17 mouse cellular contexts compared by ENCODE assay signal in the genomic region with DNA sequence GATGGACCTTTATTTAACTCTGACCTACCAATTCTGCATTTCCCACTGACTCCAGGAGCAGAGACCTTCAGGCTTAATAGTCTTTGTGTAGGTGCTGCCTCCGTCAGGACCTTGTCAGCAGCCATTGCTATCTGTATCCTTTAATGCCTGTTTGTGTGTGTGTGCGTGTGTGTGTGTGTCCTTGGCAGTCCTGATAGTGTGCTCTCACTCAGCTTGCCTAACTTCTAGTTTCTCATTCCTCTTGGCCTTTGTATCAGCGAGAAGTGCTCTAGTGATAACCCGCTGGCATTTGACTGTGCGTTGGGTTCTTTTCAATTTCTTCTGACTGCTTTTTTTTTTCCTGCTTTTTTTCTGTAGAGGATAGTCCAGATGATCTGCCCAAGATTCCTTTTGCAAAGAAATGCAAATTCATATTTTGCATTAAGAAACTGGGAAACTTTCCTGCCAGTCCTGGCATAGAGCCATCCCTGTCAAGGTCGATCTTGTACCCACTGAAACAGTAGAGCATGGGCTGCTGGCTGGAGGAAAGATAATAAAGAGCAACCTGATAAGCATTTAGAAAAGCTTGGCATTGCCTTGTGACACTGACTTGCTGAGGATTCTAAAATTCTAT. TPM values are rescaled to one million over a fixed set of nuclear protein-coding genes. Genes with fewer than 3 reads are reported as not detected.
A peak's percentile ranks its signal among the peaks of the same experiment; 100 is the strongest.
DNase-seq lines count a peak whose midpoint lies in the region; ATAC-seq and TF ChIP-seq lines count a peak whose summit lies in the region.
"Had no signal": no experiment of that assay in that cellular context is flagged by ENCODE, and none has a peak within 500 bp of the region (broad histone marks: within the 10 kb centered on the region; RNA-seq: fewer than 3 reads in every experiment).

No protein-coding gene starts in this region.

- WGBS in midbrain, postnatal 0 days, result 80% methylated on average over 6 of the region's 6 CpGs
- 88% methylated on average over 6 of the region's 6 CpGs for WGBS in midbrain, embryonic 11.5 days
- 30% methylated on average over 6 of the region's 6 CpGs for WGBS in heart, embryonic 16.5 days

- DNase-seq in cerebellum, postnatal 14 days, result peak; percentile 46 to 51
- DNase-seq in cerebellum, adult 9-11 months, result no peak
- peak; percentile 18 for DNase-seq in midbrain, postnatal 0 days (ENCODE audit: low spot score)
- DNase-seq in midbrain, embryonic 11.5 days (ENCODE audit: low spot score, missing footprints), result no peak
- DNase-seq in testis, postnatal 10 days (ENCODE audit: low spot score), result peak; percentile 74
- DNase-seq in Muller cell, postnatal 12 days (ENCODE audit: inconsistent ontology term), result no peak
- DNase-seq in yolk sac, embryonic 10.5 days (ENCODE audit: low spot score), result no peak
- DNase-seq: cerebellum, adult 2 months; thymus, postnatal 4 days had no signal

- H3K27ac ChIP-seq in midbrain, postnatal 0 days (ENCODE audit: low read depth, low read length), result no peak overlapping the region
- H3K27ac ChIP-seq in midbrain, embryonic 11.5 days (ENCODE audit: low read depth, low read length), result no peak overlapping the region
- no peak overlapping the region for H3K27ac ChIP-seq in heart, embryonic 16.5 days (ENCODE audit: low read length)
- H3K27ac ChIP-seq: heart, embryonic 13.5 days; kidney, embryonic 15.5 days; lung, embryonic 15.5 days; midbrain, embryonic 10.5 days; stomach, embryonic 15.5 days had no signal

- H3K9me3 ChIP-seq in midbrain, postnatal 0 days (ENCODE audit: low read length), result no peaks in the 10 kb centered on the region
- H3K9me3 ChIP-seq in midbrain, embryonic 11.5 days (ENCODE audit: control insufficient read depth, low read length), result no peaks in the 10 kb centered on the region
- H3K9me3 ChIP-seq in heart, embryonic 16.5 days (replicated peaks; ENCODE audit: control insufficient read depth, low read length), result 0 out of 2 replicates have a peak, but pooled peaks cover 3% of the 10 kb centered on the region
- H3K9me3 ChIP-seq: heart, embryonic 13.5 days; kidney, embryonic 15.5 days; lung, embryonic 15.5 days; midbrain, embryonic 10.5 days; stomach, embryonic 15.5 days had no signal

- no peak for ATAC-seq in midbrain, postnatal 0 days (ENCODE audit: low FRiP score)
- no peak for ATAC-seq in midbrain, embryonic 11.5 days (ENCODE audit: low FRiP score)
- peak; percentile 67; the same call in 1 of the 2 replicates for ATAC-seq in heart, embryonic 16.5 days (replicated peaks; ENCODE audit: extremely low read depth, insufficient read depth, low FRiP score)
- ATAC-seq: hindbrain, embryonic 16.5 days had no signal

- TF ChIP-seq CTCF in midbrain, postnatal 0 days (IDR thresholded peaks at IDR 0.05), result no peak

- no peaks in the 10 kb centered on the region for H3K36me3 ChIP-seq in midbrain, postnatal 0 days (ENCODE audit: insufficient read depth, low read length)
- no peaks in the 10 kb centered on the region for H3K36me3 ChIP-seq in midbrain, embryonic 11.5 days (ENCODE audit: control insufficient read depth, insufficient read depth, low read length)
- H3K36me3 ChIP-seq in heart, embryonic 16.5 days (ENCODE audit: control insufficient read depth, insufficient read depth), result no peaks in the 10 kb centered on the region
- H3K36me3 ChIP-seq: heart, embryonic 13.5 days; kidney, embryonic 15.5 days; lung, embryonic 15.5 days; midbrain, embryonic 10.5 days; stomach, embryonic 15.5 days had no signal

- no peak overlapping the region for H3K4me2 ChIP-seq in midbrain, postnatal 0 days (ENCODE audit: low read depth, low read length, poor library complexity, severe bottlenecking)
- no peak overlapping the region for H3K4me2 ChIP-seq in midbrain, embryonic 11.5 days
- no peak overlapping the region for H3K4me2 ChIP-seq in heart, embryonic 16.5 days (ENCODE audit: low read depth, low read length)
- H3K4me2 ChIP-seq: heart, embryonic 13.5 days; kidney, embryonic 15.5 days; liver, embryonic 11.5 days; lung, embryonic 15.5 days; stomach, embryonic 15.5 days had no signal

- H3K27me3 ChIP-seq in midbrain, postnatal 0 days (ENCODE audit: insufficient read depth, low read length), result no peaks in the 10 kb centered on the region
- no peaks in the 10 kb centered on the region for H3K27me3 ChIP-seq in midbrain, embryonic 11.5 days (ENCODE audit: control insufficient read depth, insufficient read depth, low read length)
- H3K27me3 ChIP-seq in heart, embryonic 16.5 days (ENCODE audit: control insufficient read depth, insufficient read depth, low read length), result no peaks in the 10 kb centered on the region
- H3K27me3 ChIP-seq: heart, embryonic 13.5 days; kidney, embryonic 15.5 days; lung, embryonic 15.5 days; stomach, embryonic 15.5 days had no signal

- no peak overlapping the region for H3K9ac ChIP-seq in midbrain, postnatal 0 days (replicated peaks; ENCODE audit: low read length, poor library complexity, severe bottlenecking)
- H3K9ac ChIP-seq in midbrain, embryonic 11.5 days (ENCODE audit: low read length), result no peak overlapping the region
- no peak overlapping the region for H3K9ac ChIP-seq in heart, embryonic 16.5 days (ENCODE audit: low read length)
- H3K9ac ChIP-seq: heart, embryonic 13.5 days; kidney, embryonic 15.5 days; lung, embryonic 15.5 days; stomach, embryonic 15.5 days had no signal

- H3K4me3 ChIP-seq in midbrain, postnatal 0 days (ENCODE audit: low read depth, low read length), result no peak overlapping the region
- no peak overlapping the region for H3K4me3 ChIP-seq in midbrain, embryonic 11.5 days (ENCODE audit: low read depth, low read length)
- no peak overlapping the region for H3K4me3 ChIP-seq in heart, embryonic 16.5 days (ENCODE audit: low read length)
- H3K4me3 ChIP-seq: heart, embryonic 13.5 days; kidney, embryonic 15.5 days; lung, embryonic 15.5 days; midbrain, embryonic 10.5 days; stomach, embryonic 15.5 days had no signal

- no peaks in the 10 kb centered on the region for H3K4me1 ChIP-seq in midbrain, postnatal 0 days (ENCODE audit: insufficient read depth, low read length)
- no peaks in the 10 kb centered on the region for H3K4me1 ChIP-seq in midbrain, embryonic 11.5 days (ENCODE audit: control insufficient read depth, insufficient read depth, low read length)
- H3K4me1 ChIP-seq in heart, embryonic 16.5 days (ENCODE audit: control insufficient read depth, insufficient read depth, low read length), result 0 out of 2 replicates have a peak, but pooled peaks cover 4% of the 10 kb centered on the region
- H3K4me1 ChIP-seq: kidney, embryonic 15.5 days; lung, embryonic 15.5 days; midbrain, embryonic 10.5 days; stomach, embryonic 15.5 days had no signal

RNA-seq across cellular contexts. Expression of a gene that starts 21.0 kb away (rescaled TPM):
- total RNA-seq in midbrain, postnatal 0 days (2014; rRNA removed), result 61.4 and 73.8 TPM in 2 replicates
- polyA plus RNA-seq in midbrain, postnatal 0 days (2015; fragmentation: Nextera tagmentation; extraction: Ambion mirVana), result 149 and 160 TPM in 2 replicates
- 144 and 155 TPM in 2 replicates for polyA plus RNA-seq in midbrain, embryonic 11.5 days (2014; fragmentation: Nextera tagmentation; extraction: Ambion mirVana)
- polyA plus RNA-seq in heart, embryonic 16.5 days (2015; fragmentation: Nextera tagmentation; extraction: Ambion mirVana), result 112 and 113 TPM in 2 replicates

RNA-seq across cellular contexts. Expression of a gene that starts 52.4 kb away (rescaled TPM):
- total RNA-seq in midbrain, postnatal 0 days (2014; rRNA removed), result 27.2 and 39.2 TPM in 2 replicates
- polyA plus RNA-seq in midbrain, postnatal 0 days (2015; fragmentation: Nextera tagmentation; extraction: Ambion mirVana), result 57.5 and 63.2 TPM in 2 replicates
- 49.3 and 55.4 TPM in 2 replicates for polyA plus RNA-seq in midbrain, embryonic 11.5 days (2014; fragmentation: Nextera tagmentation; extraction: Ambion mirVana)
- polyA plus RNA-seq in heart, embryonic 16.5 days (2015; fragmentation: Nextera tagmentation; extraction: Ambion mirVana), result 185 and 203 TPM in 2 replicates

Comparison
In these comparisons a context has a peak if more than half of its experiments do, and no peak if none do; other contexts are left out.
1. DNase-seq: peak in cerebellum, postnatal 14 days (2 of 2), midbrain, postnatal 0 days (single experiment) and testis, postnatal 10 days (single experiment); none in cerebellum, adult 9-11 months (single experiment), midbrain, embryonic 11.5 days (single experiment), Muller cell, postnatal 12 days (single experiment) and yolk sac, embryonic 10.5 days (single experiment).